Mouse (Mus musculus) cortical plate, adult 2 months (tissue): ENCODE measurements at regions not wholly inside any gene's neighbourhood (a gene's known extent, or its start where the extent isn't known, plus 50 kb on each side); places are given as distances from the start of the nearest gene placed in this dataset.

ENCODE experiments used
- CTCF ChIP-seq: fragments of 200-500 bp; IDR thresholded peaks from 2 replicates; pipeline ENCODE4 v1.5.1; 2011; ENCODE audit warnings: mild to moderate bottlenecking, control low read depth, low read length; ENCODE audit not compliant: insufficient read depth; ENCODE audit errors: extremely low read depth
- POLR2A ChIP-seq: fragments of 200-500 bp; IDR thresholded peaks from 2 replicates; pipeline ENCODE4 v1.6.1; 2011; ENCODE audit warnings: mild to moderate bottlenecking, low read length, control low read depth; ENCODE audit not compliant: insufficient read depth; ENCODE audit errors: extremely low read depth

- TF ChIP-seq POLR2A (no peak), CTCF (no peak)
These were observed 254.2 kb upstream of the Zc3h12c start for GRCm38 (mm10) chr9:52422622-52423021.
